Mouse (Mus musculus) midbrain, embryonic 13.5 days (tissue): Measurements from ENCODE around the gene Dthd1. TPM values are rescaled to one million over a fixed set of nuclear protein-coding genes. Genes with fewer than 3 reads are reported as not detected.

ENCODE experiments used
- ATAC-seq: fragments of 200-750 bp; cut with Nextera tagmentation; 2 replicates; pipeline ENCODE4 v1.8.0; 2017; ENCODE audit warnings: mild to moderate bottlenecking, moderate TSS enrichment, moderate library complexity
- H3K27ac ChIP-seq: fragments of 300-500 bp; sonication (generic); 2 replicates; pipeline ENCODE4 v1.5.1; 2015; ENCODE audit warnings: inconsistent platforms, mild to moderate bottlenecking, moderate library complexity
- H3K27me3 ChIP-seq: fragments of 300-500 bp; sonication (generic); 2 replicates; pipeline ENCODE4 v1.6.1; 2015; ENCODE audit warnings: mild to moderate bottlenecking, inconsistent platforms
- H3K36me3 ChIP-seq: fragments of 300-500 bp; sonication (generic); 2 replicates; pipeline ENCODE4 v1.6.1; 2015; ENCODE audit warnings: mild to moderate bottlenecking, inconsistent platforms
- H3K4me1 ChIP-seq: fragments of 300-500 bp; sonication (generic); replicated peaks from 2 replicates; pipeline ENCODE4 v1.6.1; 2015; ENCODE audit warnings: inconsistent platforms
- H3K4me2 ChIP-seq: fragments of 300-500 bp; sonication (generic); replicated peaks from 2 replicates; pipeline ENCODE4 v1.6.1; 2015; ENCODE audit warnings: moderate library complexity, mild to moderate bottlenecking, inconsistent platforms
- H3K4me3 ChIP-seq: fragments of 300-500 bp; sonication (generic); replicated peaks from 2 replicates; pipeline ENCODE4 v1.5.1; 2015; ENCODE audit warnings: mild to moderate bottlenecking, inconsistent platforms
- H3K9ac ChIP-seq: fragments of 300-500 bp; sonication (generic); replicated peaks from 2 replicates; pipeline ENCODE4 v1.6.1; 2015; ENCODE audit warnings: mild to moderate bottlenecking, inconsistent platforms
- H3K9me3 ChIP-seq: fragments of 300-500 bp; sonication (generic); 2 replicates; pipeline ENCODE4 v1.6.1; 2016; ENCODE audit warnings: mild to moderate bottlenecking, inconsistent platforms
- WGBS: fragments of 180-500 bp; shearing (Covaris S2); methylation state at CpG from one replicate; pipeline ENCODE4 v1.1.7; 2015; 5-methylcytosine and 5-hydroxymethylcytosine counted together
- polyA plus RNA-seq: library from polyadenylated mRNA; unstranded; fragments of >200 nt; fragmentation: Nextera tagmentation; extraction: Ambion mirVana; gene quantifications from 2 replicates; pipeline ENCODE4 v1.2.1, GENCODE M21; 2015

Dthd1 gene
- polyA plus RNA-seq, 1 experiment from 2014 or later, result not detected

- ATAC-seq, result peak; percentile 77
- Histone ChIP-seq H3K4me3 (no peak overlapping the region), H3K27ac (no peak overlapping the region), H3K9ac (no peak overlapping the region), H3K36me3 (no peaks in the 10 kb centered on the region), H3K4me2 (no peak overlapping the region), H3K27me3 (no peaks in the 10 kb centered on the region), H3K4me1 (no peaks in the 10 kb centered on the region), H3K9me3 (no peaks in the 10 kb centered on the region)
- 76% methylated on average over 3 of the region's 3 CpGs for WGBS
These were observed 81.7 kb downstream of the Dthd1 start for GRCm38 (mm10) chr5:62895326-62895725.

- Histone ChIP-seq H3K27me3 (no peaks in the 10 kb centered on the region), H3K4me2 (no peak overlapping the region), H3K4me3 (no peak overlapping the region), H3K36me3 (no peaks in the 10 kb centered on the region), H3K27ac (no peak overlapping the region), H3K4me1 (no peaks in the 10 kb centered on the region), H3K9me3 (no peaks in the 10 kb centered on the region), H3K9ac (no peak overlapping the region)
- 81% methylated on average over 2 of the region's 2 CpGs for WGBS
- no peak for ATAC-seq
These were observed 93.3 kb downstream of the Dthd1 start for GRCm38 (mm10) chr5:62906954-62907353.

DNA sequence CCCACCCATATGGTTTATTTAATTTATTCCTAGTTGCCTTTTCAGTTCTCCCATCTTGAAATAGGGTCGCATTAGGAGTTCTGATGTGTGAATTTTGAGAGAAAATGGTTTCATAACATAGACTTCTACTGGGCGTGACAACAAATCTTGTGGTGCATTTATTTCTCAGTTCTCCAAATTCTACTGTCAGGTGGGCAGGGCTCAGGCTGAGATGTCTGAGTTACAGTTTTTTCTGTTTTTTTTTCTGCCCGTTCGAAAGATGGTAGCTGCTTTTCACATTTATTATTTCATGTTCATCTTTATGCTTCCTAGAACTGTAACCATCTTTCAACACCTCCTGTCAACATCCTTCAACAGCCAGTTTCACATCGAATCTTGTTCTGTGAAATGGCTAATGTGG lies 95.5 kb downstream of the Dthd1 start:
- H3K9ac ChIP-seq, result no peak overlapping the region
- 93% methylated on average over 5 of the region's 5 CpGs for WGBS
- no peak overlapping the region for H3K4me2 ChIP-seq
- no peak overlapping the region for H3K4me3 ChIP-seq
- no peaks in the 10 kb centered on the region for H3K9me3 ChIP-seq
- no peak overlapping the region for H3K27ac ChIP-seq
- no peaks in the 10 kb centered on the region for H3K36me3 ChIP-seq
- no peaks in the 10 kb centered on the region for H3K4me1 ChIP-seq
- no peaks in the 10 kb centered on the region for H3K27me3 ChIP-seq
- ATAC-seq, result no peak

DNA sequence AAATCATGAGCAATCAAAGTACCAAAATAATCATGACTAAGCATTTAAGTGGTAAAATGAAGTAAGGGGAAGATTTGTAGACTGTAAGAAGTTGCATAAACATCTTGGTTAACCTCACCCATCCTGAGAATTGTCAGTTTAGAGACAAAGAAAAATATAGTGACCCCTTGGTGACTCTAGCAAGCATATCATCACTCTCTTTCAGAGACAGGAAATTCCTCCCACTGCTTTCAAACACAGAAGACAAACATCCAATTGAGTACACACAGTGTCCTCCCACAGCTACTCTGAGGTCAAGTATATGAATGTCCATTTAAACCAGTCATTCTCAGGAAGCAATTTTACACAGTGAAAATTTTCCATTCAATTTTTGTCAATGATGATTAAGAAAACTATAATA lies 111.0 kb downstream of the Dthd1 start:
- Histone ChIP-seq H3K9me3 (no peaks in the 10 kb centered on the region), H3K9ac (no peak overlapping the region), H3K4me1 (no peaks in the 10 kb centered on the region), H3K4me3 (no peak overlapping the region), H3K36me3 (no peaks in the 10 kb centered on the region), H3K4me2 (no peak overlapping the region), H3K27me3 (no peaks in the 10 kb centered on the region), H3K27ac (no peak overlapping the region)
- ATAC-seq, result no peak

Other genes starting within 250 kb of the Dthd1 start
- 1.0 and 2.5 TPM in 2 replicates for gene Arap2, start 47.7 kb upstream of the Dthd1 start, polyA plus RNA-seq